Mouse (Mus musculus) limb, embryonic 14.5 days (tissue): ENCODE measurements around the gene Dlec1. TPM values are rescaled to one million over a fixed set of nuclear protein-coding genes. Genes with fewer than 3 reads are reported as not detected.

Experiments used
- ATAC-seq: fragments of 200-750 bp; cut with Nextera tagmentation; 2 replicates; pipeline ENCODE4 v1.8.0; 2017; ENCODE audit warnings: low read depth, moderate number of reproducible peaks, moderate TSS enrichment; ENCODE audit not compliant: low FRiP score
- DNase-seq: peaks from one replicate; pipeline ENCODE4 v3.0.0-alpha.2; 2015; ENCODE audit warnings: low spot score
- H3K27ac ChIP-seq: fragments of 300-500 bp; sonication (generic); replicated peaks from 2 replicates; pipeline ENCODE4 v1.5.1; 2014; ENCODE audit warnings: low read depth, mild to moderate bottlenecking, low read length, moderate library complexity, mixed read lengths
- H3K27me3 ChIP-seq: fragments of 300-500 bp; sonication (generic); 2 replicates; pipeline ENCODE4 v1.6.1; 2014; ENCODE audit warnings: low read length, mixed read lengths; ENCODE audit not compliant: control insufficient read depth, insufficient read depth
- H3K36me3 ChIP-seq: fragments of 300-500 bp; sonication (generic); 2 replicates; pipeline ENCODE4 v1.6.1; 2014; ENCODE audit warnings: mild to moderate bottlenecking, low read length, moderate library complexity, mixed read lengths; ENCODE audit not compliant: control insufficient read depth, insufficient read depth
- H3K4me1 ChIP-seq: fragments of 300-500 bp; sonication (generic); 2 replicates; pipeline ENCODE4 v1.6.1; 2014; ENCODE audit warnings: antibody characterized with exemption, low read length, mixed read lengths; ENCODE audit not compliant: control insufficient read depth, insufficient read depth
- H3K4me2 ChIP-seq: fragments of 300-500 bp; sonication (generic); replicated peaks from 2 replicates; pipeline ENCODE4 v1.6.1; 2014; ENCODE audit warnings: low read depth, mild to moderate bottlenecking, low read length, moderate library complexity; ENCODE audit not compliant: severe bottlenecking
- H3K4me3 ChIP-seq: fragments of 300-500 bp; sonication (generic); replicated peaks from 2 replicates; pipeline ENCODE4 v1.5.1; 2014; ENCODE audit warnings: low read length
- H3K9ac ChIP-seq: fragments of 300-500 bp; sonication (generic); 2 replicates; pipeline ENCODE4 v1.6.1; 2014; ENCODE audit warnings: mild to moderate bottlenecking, low read depth, low read length, moderate library complexity; ENCODE audit not compliant: severe bottlenecking
- H3K9me3 ChIP-seq: fragments of 300-500 bp; sonication (generic); 2 replicates; pipeline ENCODE4 v1.6.1; 2016; ENCODE audit warnings: low read length; ENCODE audit not compliant: control insufficient read depth
- POLR2A ChIP-seq: fragments of 200-500 bp; IDR thresholded peaks from 2 replicates; pipeline ENCODE4 v1.8.0; 2012; ENCODE audit warnings: inconsistent platforms, mild to moderate bottlenecking, moderate library complexity, borderline replicate concordance; ENCODE audit not compliant: insufficient read depth, insufficient read length; ENCODE audit errors: extremely low read depth
- WGBS: fragments of 180-500 bp; shearing (Covaris S2); extraction: QIAGEN DNeasy Blood & Tissue Kit; methylation state at CpG from one replicate; pipeline ENCODE4 v1.1.7; 2014; 5-methylcytosine and 5-hydroxymethylcytosine counted together
- polyA plus RNA-seq, 2 experiments: library from polyadenylated mRNA; depleted of rRNA in 1 of 2; stranded (reverse) in 1 of 2; unstranded in 1 of 2; fragments of >200 nt; fragmentation: Nextera tagmentation in 1 of 2; extraction: Ambion mirVana in 1 of 2; gene quantifications; 2 replicates each; pipeline versions ENCODE4 v1.2.1 to v1.2.3; 2012 to 2014

Gene Dlec1
- polyA plus RNA-seq, 2 experiments: 0.81 to 1.5 TPM

DNA sequence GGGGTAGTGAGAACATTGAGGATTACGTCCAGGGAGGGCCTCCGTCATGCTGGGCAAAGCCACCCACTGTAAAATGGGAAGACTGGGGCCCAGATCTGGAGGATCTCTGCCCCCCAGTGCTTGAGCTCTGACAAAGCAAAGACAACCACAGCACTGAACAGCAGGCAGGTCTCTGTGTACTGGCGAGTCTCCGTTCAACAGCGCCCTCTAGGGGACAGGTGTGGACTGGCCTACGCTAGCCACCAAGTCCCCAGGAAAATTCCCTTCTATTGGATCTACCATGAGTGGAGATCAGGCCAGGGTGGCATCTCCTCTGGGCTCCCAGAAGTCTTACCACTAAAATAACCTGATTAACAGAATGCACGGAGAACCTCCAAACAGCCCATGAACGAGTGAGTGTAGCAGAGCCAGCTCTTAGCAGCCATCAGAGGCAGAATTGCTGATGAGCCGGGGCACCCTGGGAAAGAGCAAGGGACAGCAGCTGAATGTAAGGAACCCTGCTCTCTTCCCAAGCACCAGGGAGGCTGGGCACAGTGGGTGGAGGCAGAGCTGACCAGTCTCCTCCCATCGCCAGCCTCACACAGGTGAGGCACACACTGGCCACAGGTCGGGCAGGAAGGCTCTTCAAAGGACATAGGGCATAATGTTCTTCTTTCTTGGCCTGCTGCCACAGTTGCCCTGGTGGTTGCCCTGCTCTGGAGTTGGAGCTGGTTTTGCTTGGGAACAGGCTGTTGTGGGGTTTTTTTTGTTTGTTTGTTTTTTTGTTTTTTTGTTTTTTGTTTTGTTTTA, 90.1 kb downstream of the Dlec1 start:
- no peak overlapping the region for H3K9ac ChIP-seq
- DNase-seq (no peak), ATAC-seq (no peak)
- no peaks in the 10 kb centered on the region for H3K9me3 ChIP-seq
- no peak for TF ChIP-seq POLR2A
- 35% methylated on average over 11 of the region's 11 CpGs for WGBS
- no peak overlapping the region for H3K27ac ChIP-seq
- H3K4me1 ChIP-seq: no peaks in the 10 kb centered on the region
- H3K36me3 ChIP-seq: no peaks in the 10 kb centered on the region
- no peak overlapping the region for H3K4me2 ChIP-seq
- H3K27me3 ChIP-seq: no peaks in the 10 kb centered on the region
- no peak overlapping the region for H3K4me3 ChIP-seq

Other genes starting within 250 kb of the Dlec1 start
- gene Ctdspl, start 176.0 kb upstream of the Dlec1 start, polyA plus RNA-seq (2012; rRNA removed): 38.0 and 43.5 TPM in 2 replicates
- 23.8 and 28.6 TPM in 2 replicates for gene Ctdspl, start 176.0 kb upstream of the Dlec1 start, polyA plus RNA-seq (2014; fragmentation: Nextera tagmentation; extraction: Ambion mirVana)
- gene Vill, start 49.7 kb upstream of the Dlec1 start, polyA plus RNA-seq (2012; rRNA removed): 49.8 and 68.2 TPM in 2 replicates
- 25.2 and 29.0 TPM in 2 replicates for gene Vill, start 49.7 kb upstream of the Dlec1 start, polyA plus RNA-seq (2014; fragmentation: Nextera tagmentation; extraction: Ambion mirVana)
- gene Plcd1, start 9.0 kb upstream of the Dlec1 start, polyA plus RNA-seq (2012; rRNA removed): 50.0 and 60.8 TPM in 2 replicates
- gene Plcd1, start 9.0 kb upstream of the Dlec1 start, polyA plus RNA-seq (2014; fragmentation: Nextera tagmentation; extraction: Ambion mirVana): 38.0 and 38.2 TPM in 2 replicates
- gene Acaa1b, start 54.6 kb downstream of the Dlec1 start, polyA plus RNA-seq (2012; rRNA removed): 1.8 and 2.7 TPM in 2 replicates
- gene Acaa1b, start 54.6 kb downstream of the Dlec1 start, polyA plus RNA-seq (2014; fragmentation: Nextera tagmentation; extraction: Ambion mirVana): 1.2 and 1.7 TPM in 2 replicates
- gene Gm47289, start 56.7 kb downstream of the Dlec1 start, polyA plus RNA-seq (2012; rRNA removed): 0.03 TPM in 1 of 2 replicates, not detected in the other
- gene Gm47289, start 56.7 kb downstream of the Dlec1 start, polyA plus RNA-seq (2014; fragmentation: Nextera tagmentation; extraction: Ambion mirVana): not detected in 2 replicates
- gene Slc22a13, start 106.6 kb downstream of the Dlec1 start, polyA plus RNA-seq (2012; rRNA removed): 0.06 TPM in 1 of 2 replicates, not detected in the other
- not detected in 2 replicates for gene Slc22a13, start 106.6 kb downstream of the Dlec1 start, polyA plus RNA-seq (2014; fragmentation: Nextera tagmentation; extraction: Ambion mirVana)
- gene Oxsr1, start 219.9 kb downstream of the Dlec1 start, polyA plus RNA-seq (2012; rRNA removed): 35.4 and 39.4 TPM in 2 replicates
- 15.6 and 16.0 TPM in 2 replicates for gene Oxsr1, start 219.9 kb downstream of the Dlec1 start, polyA plus RNA-seq (2014; fragmentation: Nextera tagmentation; extraction: Ambion mirVana)
- 120 and 140 TPM in 2 replicates for gene Acaa1a, start 237.2 kb downstream of the Dlec1 start, polyA plus RNA-seq (2012; rRNA removed)
- gene Acaa1a, start 237.2 kb downstream of the Dlec1 start, polyA plus RNA-seq (2014; fragmentation: Nextera tagmentation; extraction: Ambion mirVana): 87.4 and 92.7 TPM in 2 replicates
- gene Myd88, start 238.9 kb downstream of the Dlec1 start, polyA plus RNA-seq (2012; rRNA removed): 10.9 and 11.5 TPM in 2 replicates
- gene Myd88, start 238.9 kb downstream of the Dlec1 start, polyA plus RNA-seq (2014; fragmentation: Nextera tagmentation; extraction: Ambion mirVana): 23.3 and 25.1 TPM in 2 replicates